In the genomic region with DNA sequence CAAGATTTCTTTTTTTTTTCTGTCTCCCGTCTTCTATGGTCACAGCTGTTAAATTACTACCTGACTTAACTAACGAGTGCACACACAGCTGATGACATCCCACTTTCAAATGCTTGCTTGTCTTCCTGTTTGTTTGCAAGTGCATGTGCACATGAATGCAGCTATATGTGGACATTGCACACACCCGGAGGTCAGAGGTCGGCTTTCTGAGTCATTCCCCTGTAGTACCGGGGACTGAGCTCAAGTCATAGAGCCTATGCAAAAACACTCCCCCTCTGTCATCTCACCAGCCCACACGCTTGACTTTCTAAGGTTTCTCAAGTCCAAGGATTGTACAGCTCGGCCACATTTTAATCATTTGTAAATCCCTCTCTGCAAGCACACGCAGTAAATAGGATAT, we compare ENCODE assay signal across 26 mouse cellular contexts.
"Had no signal": no experiment of that assay in that cellular context is flagged by ENCODE, and none has a peak within 500 bp of the region (broad histone marks: within the 10 kb centered on the region; RNA-seq: fewer than 3 reads in every experiment).

No protein-coding gene starts in this region.

- H3K4me2 ChIP-seq: heart, embryonic 12.5 days; hindbrain, embryonic 12.5 days; hindbrain, embryonic 14.5 days; intestine, embryonic 15.5 days; kidney, embryonic 15.5 days; limb, embryonic 12.5 days had no signal

- H3K9me3 ChIP-seq: heart, embryonic 10.5 days; heart, embryonic 12.5 days; hindbrain, embryonic 12.5 days; intestine, embryonic 15.5 days; kidney, embryonic 15.5 days; limb, embryonic 10.5 days had no signal

- H3K36me3 ChIP-seq: intestine, embryonic 15.5 days; kidney, embryonic 15.5 days; limb, embryonic 10.5 days; limb, embryonic 12.5 days had no signal

- DNase-seq: gastrocnemius, adult 2 months; gastrocnemius, postnatal 10 days; gastrocnemius, postnatal 25 days; heart, adult 18-20 months; heart, postnatal 10 days; heart, postnatal 4 days; kidney, adult 2 months; kidney, adult 9 months; kidney, postnatal 14 days; kidney, postnatal 36 days; liver had no signal

- H3K4me1 ChIP-seq: heart, embryonic 12.5 days; hindbrain, embryonic 10.5 days; hindbrain, embryonic 12.5 days; intestine, embryonic 15.5 days; kidney, embryonic 15.5 days had no signal

- H3K27me3 ChIP-seq: kidney, embryonic 15.5 days; limb, embryonic 12.5 days had no signal

- H3K27ac ChIP-seq: gastrocnemius, adult 2 months; heart, embryonic 10.5 days; hindbrain, embryonic 10.5 days; hindbrain, embryonic 12.5 days; hindbrain, embryonic 14.5 days; intestine, embryonic 15.5 days; kidney, embryonic 15.5 days; kidney, postnatal 0 days; layer of hippocampus, adult 2 months; left cerebral cortex, adult 2 months; limb, embryonic 10.5 days; limb, embryonic 12.5 days had no signal

- ATAC-seq: hindbrain, embryonic 16.5 days; inflammation-experienced regulatory T-cells, adult 6 months; intestine, embryonic 15.5 days; intestine, postnatal 0 days had no signal

- H3K4me3 ChIP-seq: gastrocnemius, adult 2 months; heart, embryonic 10.5 days; heart, embryonic 12.5 days; hindbrain, embryonic 10.5 days; hindbrain, embryonic 12.5 days; intestine, embryonic 15.5 days; kidney, embryonic 15.5 days; layer of hippocampus, adult 2 months; left cerebral cortex, adult 2 months; limb, embryonic 10.5 days; limb, embryonic 12.5 days had no signal

- H3K9ac ChIP-seq: heart, embryonic 12.5 days; hindbrain, embryonic 12.5 days; hindbrain, embryonic 14.5 days; intestine, embryonic 15.5 days; kidney, embryonic 15.5 days; limb, embryonic 12.5 days had no signal
